Mouse (Mus musculus): ENCODE measurements around the gene Lonrf2.

DNA sequence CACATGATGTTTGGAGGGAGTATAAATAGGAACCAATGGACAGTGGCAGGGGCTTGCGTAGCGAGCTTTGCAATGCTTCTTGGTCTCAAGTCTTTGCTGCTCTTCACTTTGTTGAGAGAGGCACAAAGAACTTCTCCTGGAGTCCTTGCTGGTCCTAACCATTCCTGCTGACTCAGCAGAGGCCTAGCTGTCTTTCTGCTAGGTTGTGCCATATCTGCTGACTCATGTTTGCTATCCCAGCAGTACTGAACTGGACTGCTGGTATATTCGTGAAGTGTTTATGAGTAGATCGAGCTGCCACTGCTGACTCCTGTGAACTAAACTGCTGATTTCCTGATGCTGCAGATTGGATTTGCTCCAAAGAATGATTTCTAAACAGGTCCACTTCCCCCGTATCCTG lies 23.7 kb upstream of the Lonrf2 start:
- TF ChIP-seq CTCF (IDR thresholded peaks at IDR 0.05; ENCODE audit: low read depth, low read length) (no peak), POLR2A (IDR thresholded peaks at IDR 0.05; ENCODE audit: extremely low read depth, insufficient read depth, low read length) (no peak)
